Mouse (Mus musculus) forebrain, embryonic 13.5 days (tissue): ENCODE results near the gene Ahcyl2. TPM values are rescaled to one million over a fixed set of nuclear protein-coding genes. Genes with fewer than 3 reads are reported as not detected.

Experiments
- ATAC-seq: fragments of 200-750 bp; cut with Nextera tagmentation; 2 replicates; pipeline ENCODE4 v1.8.0; 2017
- H3K27ac ChIP-seq: fragments of 300-500 bp; sonication (generic); 2 replicates; pipeline ENCODE4 v1.5.1; 2015; ENCODE audit warnings: inconsistent platforms, mild to moderate bottlenecking, moderate library complexity
- H3K27me3 ChIP-seq: fragments of 300-500 bp; sonication (generic); 2 replicates; pipeline ENCODE4 v1.6.1; 2015; ENCODE audit warnings: mild to moderate bottlenecking, inconsistent platforms
- H3K36me3 ChIP-seq: fragments of 300-500 bp; sonication (generic); 2 replicates; pipeline ENCODE4 v1.6.1; 2015; ENCODE audit warnings: mild to moderate bottlenecking, inconsistent platforms; ENCODE audit not compliant: poor library complexity, severe bottlenecking
- H3K4me1 ChIP-seq: fragments of 300-500 bp; sonication (generic); 2 replicates; pipeline ENCODE4 v1.6.1; 2015; ENCODE audit warnings: inconsistent platforms
- H3K4me2 ChIP-seq: fragments of 300-500 bp; sonication (generic); 2 replicates; pipeline ENCODE4 v1.6.1; 2015; ENCODE audit warnings: inconsistent platforms, mild to moderate bottlenecking, moderate library complexity
- H3K4me3 ChIP-seq: fragments of 300-500 bp; sonication (generic); 2 replicates; pipeline ENCODE4 v1.5.1; 2015; ENCODE audit warnings: mild to moderate bottlenecking, inconsistent platforms
- H3K9ac ChIP-seq: fragments of 300-500 bp; sonication (generic); 2 replicates; pipeline ENCODE4 v1.6.1; 2015; ENCODE audit warnings: mild to moderate bottlenecking, inconsistent platforms
- H3K9me3 ChIP-seq: fragments of 300-500 bp; sonication (generic); replicated peaks from 2 replicates; pipeline ENCODE4 v1.6.1; 2016; ENCODE audit warnings: inconsistent platforms
- WGBS: fragments of 180-500 bp; shearing (Covaris S2); methylation state at CpG from one replicate; pipeline ENCODE4 v1.1.7; 2015; 5-methylcytosine and 5-hydroxymethylcytosine counted together
- polyA plus RNA-seq: library from polyadenylated mRNA; unstranded; fragments of >200 nt; fragmentation: Nextera tagmentation; extraction: Ambion mirVana; gene quantifications from 2 replicates; pipeline ENCODE4 v1.2.1, GENCODE M21; 2015

Gene Ahcyl2
- polyA plus RNA-seq, result 11.1 and 12.3 TPM in 2 replicates

DNA sequence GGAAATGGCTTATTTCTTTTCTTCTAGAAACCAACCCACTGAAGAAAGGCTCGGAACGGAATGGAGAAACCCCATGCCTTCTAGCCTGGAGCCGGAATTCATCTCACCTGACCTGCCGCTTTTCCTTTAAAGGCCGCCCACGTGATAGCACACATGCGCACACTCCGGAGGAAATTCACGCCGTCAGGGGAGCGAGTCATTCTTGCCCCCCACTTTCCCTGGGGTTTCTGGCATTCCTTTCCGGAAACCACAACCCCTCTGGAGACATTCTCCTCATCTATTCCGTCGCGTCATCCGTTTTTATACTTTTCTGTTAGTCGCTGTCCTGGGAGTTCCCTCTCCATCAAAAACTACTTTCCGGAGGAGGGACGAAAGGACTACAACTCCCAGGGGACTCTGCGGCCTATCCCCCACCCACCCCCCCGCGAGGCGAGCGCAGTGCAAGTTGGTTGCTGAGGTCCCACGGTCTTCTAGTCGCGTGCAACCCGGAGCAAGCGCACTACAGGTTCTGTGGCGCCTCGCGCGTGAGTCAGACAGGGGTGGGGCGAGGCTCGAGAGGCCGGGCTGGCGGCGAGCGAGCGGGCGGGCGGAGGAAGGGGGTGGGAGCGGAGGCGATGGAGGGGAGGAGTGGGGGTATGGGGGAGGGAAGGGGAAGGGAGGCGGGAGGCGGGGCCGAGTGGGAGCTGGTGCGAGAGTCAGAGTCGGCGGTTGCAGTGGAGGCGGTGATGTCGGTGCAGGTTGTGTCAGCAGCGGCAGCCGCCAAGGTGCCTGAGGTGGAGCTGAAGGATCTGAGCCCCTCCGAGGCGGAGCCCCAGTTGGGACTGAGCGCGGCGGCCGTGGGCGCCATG lies at the start of gene Ahcyl2:
Gene Ahcyl2 (plus strand): TSS at position 199 of the 848 bp plus-strand sequence.
- no peaks in the 10 kb centered on the region for H3K27me3 ChIP-seq
- H3K27ac ChIP-seq, result peak within 1 kb of the TSS; percentile 87
- H3K4me3 ChIP-seq, result peak within 1 kb of the TSS; percentile 84
- H3K4me1 ChIP-seq, result peaks cover 15% of the 10 kb centered on the region
- no peaks in the 10 kb centered on the region for H3K9me3 ChIP-seq
- peak within 1 kb of the TSS; percentile 67 for H3K4me2 ChIP-seq
- under 1% methylated on average over 45 of the region's 61 CpGs for WGBS
- peak; percentile 99 for ATAC-seq
- peak within 1 kb of the TSS; percentile 81 for H3K9ac ChIP-seq
- H3K36me3 ChIP-seq, result no peaks in the 10 kb centered on the region

- peak overlapping the region; percentile 37 for H3K4me3 ChIP-seq
- H3K4me1 ChIP-seq, result peaks cover 27% of the 10 kb centered on the region
- H3K27me3 ChIP-seq, result peaks cover 2% of the 10 kb centered on the region; the same call in 1 of the 2 replicates
- H3K36me3 ChIP-seq, result no peaks in the 10 kb centered on the region
- no peak overlapping the region for H3K27ac ChIP-seq
- ATAC-seq, result peak; percentile 84
- H3K9me3 ChIP-seq, result no peaks in the 10 kb centered on the region
- 1% methylated on average over 15 of the region's 15 CpGs for WGBS
- H3K9ac ChIP-seq, result peak overlapping the region; percentile 56
- H3K4me2 ChIP-seq, result peak overlapping the region; percentile 59
Observed at GRCm38 (mm10) chr6:29718894-29719329, 48.9 kb upstream of the Ahcyl2 start.

GRCm38 (mm10) chr6:29721890-29722289 lies 45.9 kb upstream of the Ahcyl2 start:
- Histone ChIP-seq H3K9ac (no peak overlapping the region), H3K27ac (no peak overlapping the region), H3K4me1 (peaks cover 27% of the 10 kb centered on the region), H3K9me3 (no peaks in the 10 kb centered on the region), H3K4me2 (no peak overlapping the region), H3K36me3 (no peaks in the 10 kb centered on the region), H3K27me3 (peaks cover 2% of the 10 kb centered on the region; the same call in 1 of the 2 replicates), H3K4me3 (no peak overlapping the region)
- ATAC-seq, result no peak
- 86% methylated on average over 2 of the region's 2 CpGs for WGBS

GRCm38 (mm10) chr6:29726576-29727200 lies 41.1 kb upstream of the Ahcyl2 start:
- ATAC-seq, result no peak
- Histone ChIP-seq H3K4me1 (no peaks in the 10 kb centered on the region; the same call in 1 of the 2 replicates), H3K27ac (no peak overlapping the region), H3K4me2 (no peak overlapping the region), H3K4me3 (no peak overlapping the region), H3K27me3 (peaks cover 2% of the 10 kb centered on the region; the same call in 1 of the 2 replicates), H3K36me3 (no peaks in the 10 kb centered on the region), H3K9ac (no peak overlapping the region), H3K9me3 (no peaks in the 10 kb centered on the region)
- 76% methylated on average over 1 of the region's 1 CpGs for WGBS

- WGBS, result 87% methylated on average over 3 of the region's 3 CpGs
- no peak for ATAC-seq
- Histone ChIP-seq H3K27ac (no peak overlapping the region), H3K9ac (no peak overlapping the region), H3K4me3 (no peak overlapping the region), H3K4me1 (no peaks in the 10 kb centered on the region; the same call in 1 of the 2 replicates), H3K36me3 (no peaks in the 10 kb centered on the region), H3K9me3 (no peaks in the 10 kb centered on the region), H3K27me3 (no peaks in the 10 kb centered on the region), H3K4me2 (no peak overlapping the region)
Observed at GRCm38 (mm10) chr6:29728035-29728434, 39.8 kb upstream of the Ahcyl2 start.

- H3K9me3 ChIP-seq, result no peaks in the 10 kb centered on the region
- H3K27me3 ChIP-seq, result no peaks in the 10 kb centered on the region
- no peaks in the 10 kb centered on the region for H3K36me3 ChIP-seq
- H3K27ac ChIP-seq, result no peak overlapping the region
- no peak overlapping the region for H3K4me2 ChIP-seq
- WGBS, result 79% methylated on average over 1 of the region's 1 CpGs
- no peaks in the 10 kb centered on the region for H3K4me1 ChIP-seq
- ATAC-seq, result no peak
- H3K4me3 ChIP-seq, result no peak overlapping the region
- H3K9ac ChIP-seq, result no peak overlapping the region
Observed at GRCm38 (mm10) chr6:29729491-29729890, 38.3 kb upstream of the Ahcyl2 start.

DNA sequence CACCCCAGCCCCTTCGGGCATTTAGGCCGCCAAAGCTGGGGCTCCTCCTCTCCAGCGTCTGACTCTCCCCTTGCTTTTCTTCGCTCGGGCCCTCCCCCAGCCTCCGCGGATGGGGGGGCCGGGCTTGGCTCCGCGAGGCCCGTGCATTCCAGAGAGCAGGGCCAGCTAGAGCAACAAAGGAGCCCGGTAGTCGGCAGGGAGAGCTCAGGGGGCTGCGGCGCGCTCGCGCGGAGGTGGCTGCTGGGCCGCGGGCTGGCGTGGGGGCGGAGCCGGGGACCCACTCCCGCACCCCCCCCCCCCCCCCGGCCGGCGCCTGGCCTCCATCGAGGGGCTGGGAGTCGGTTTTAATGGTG lies 32.5 kb upstream of the Ahcyl2 start, which contains the start of gene Smo:
Gene Smo (plus strand): TSS at position 168 of the 353 bp plus-strand sequence.
- peak within 1 kb of the TSS; percentile 79 for H3K4me2 ChIP-seq
- peak within 1 kb of the TSS; percentile 94 for H3K9ac ChIP-seq
- WGBS, result under 1% methylated on average over 21 of the region's 30 CpGs
- H3K4me1 ChIP-seq, result peaks cover 26% of the 10 kb centered on the region
- H3K27ac ChIP-seq, result peak within 1 kb of the TSS; percentile 87
- ATAC-seq, result peak; percentile 97
- peaks cover 8% of the 10 kb centered on the region for H3K36me3 ChIP-seq
- H3K27me3 ChIP-seq, result no peaks in the 10 kb centered on the region
- no peaks in the 10 kb centered on the region for H3K9me3 ChIP-seq
- peak within 1 kb of the TSS; percentile 82 for H3K4me3 ChIP-seq

DNA sequence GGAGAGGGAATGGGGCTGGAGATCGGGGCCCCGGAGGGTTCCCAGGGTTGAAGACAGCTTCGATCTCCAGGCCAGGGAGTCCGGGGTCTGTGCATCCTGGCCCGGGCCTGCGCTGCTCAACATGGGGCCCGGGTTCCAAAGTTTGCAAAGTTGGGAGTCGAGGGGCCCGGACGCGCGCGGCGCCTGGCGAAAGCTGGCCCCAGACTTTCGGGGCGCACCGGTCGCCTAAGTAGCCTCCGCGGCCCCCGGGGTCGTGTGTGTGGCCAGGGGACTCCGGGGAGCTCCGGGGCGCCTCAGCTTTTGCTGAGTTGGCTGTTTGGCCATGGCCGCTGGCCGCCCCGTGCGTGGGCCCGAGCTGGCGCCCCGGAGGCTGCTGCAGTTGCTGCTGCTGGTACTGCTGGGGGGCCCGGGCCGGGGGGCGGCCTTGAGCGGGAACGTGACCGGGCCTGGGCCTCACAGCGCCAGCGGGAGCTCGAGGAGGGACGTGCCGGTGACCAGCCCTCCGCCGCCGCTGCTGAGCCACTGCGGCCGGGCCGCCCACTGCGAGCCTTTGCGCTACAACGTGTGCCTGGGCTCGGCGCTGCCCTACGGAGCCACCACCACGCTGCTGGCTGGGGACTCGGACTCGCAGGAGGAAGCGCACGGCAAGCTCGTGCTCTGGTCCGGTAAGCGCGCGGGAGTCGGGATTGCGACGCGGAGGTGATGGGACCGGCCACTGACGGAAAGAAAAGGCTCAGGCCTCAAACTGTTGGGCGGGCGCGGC lies 31.9 kb upstream of the Ahcyl2 start:
- under 1% methylated on average over 67 of the region's 75 CpGs for whole genome bisulfite sequencing
- peaks cover 26% of the 10 kb centered on the region for H3K4me1 ChIP-seq
- peak overlapping the region; percentile 79 for H3K4me2 ChIP-seq
- peak overlapping the region; percentile 94 for H3K9ac ChIP-seq
- no peaks in the 10 kb centered on the region for H3K27me3 ChIP-seq
- H3K9me3 ChIP-seq, result no peaks in the 10 kb centered on the region
- peak overlapping the region; percentile 87 for H3K27ac ChIP-seq
- ATAC-seq, result peak; percentile 87
- peaks cover 8% of the 10 kb centered on the region for H3K36me3 ChIP-seq
- H3K4me3 ChIP-seq, result peak overlapping the region; percentile 82

- Histone ChIP-seq H3K36me3 (peaks cover 8% of the 10 kb centered on the region), H3K9me3 (no peaks in the 10 kb centered on the region), H3K4me2 (peak overlapping the region; percentile 79), H3K27me3 (no peaks in the 10 kb centered on the region), H3K27ac (0 out of 2 replicates have a peak overlapping the region, but pooled peaks have one; percentile 87), H3K9ac (peak overlapping the region; percentile 94), H3K4me1 (peaks cover 26% of the 10 kb centered on the region), H3K4me3 (peak overlapping the region; percentile 82)
- WGBS, result 21% methylated on average over 13 of the region's 13 CpGs
- no peak for ATAC-seq
Observed at GRCm38 (mm10) chr6:29736610-29737458, 31.0 kb upstream of the Ahcyl2 start.

GRCm38 (mm10) chr6:29751466-29752152 lies 16.2 kb upstream of the Ahcyl2 start:
- Histone ChIP-seq H3K27ac (no peak overlapping the region), H3K27me3 (no peaks in the 10 kb centered on the region), H3K4me2 (no peak overlapping the region), H3K4me1 (no peaks in the 10 kb centered on the region), H3K9me3 (peaks cover 5% of the 10 kb centered on the region), H3K36me3 (peaks cover 24% of the 10 kb centered on the region), H3K4me3 (no peak overlapping the region), H3K9ac (no peak overlapping the region)
- no peak; the same call in 1 of the 2 replicates for ATAC-seq
- WGBS, result 92% methylated on average over 3 of the region's 3 CpGs
